ENCODE assay signal across 8 mouse cellular contexts in genomic region chr5:147075103-147076025, GRCm38 (mm10). TPM values are rescaled to one million over a fixed set of nuclear protein-coding genes. Genes with fewer than 3 reads are reported as not detected.
DNase-seq lines count a peak whose midpoint lies in the region; ATAC-seq and TF ChIP-seq lines count a peak whose summit lies in the region.

No protein-coding gene starts in this region.

- H3K27me3 ChIP-seq in C2C12 (ENCODE audit: control insufficient read depth, insufficient read depth, insufficient read length): no peaks in the 10 kb centered on the region
- no peaks in the 10 kb centered on the region for H3K27me3 ChIP-seq in heart, embryonic 12.5 days (replicated peaks)
- H3K27me3 ChIP-seq in midbrain, embryonic 10.5 days (ENCODE audit: low read depth, poor library complexity, severe bottlenecking): peaks cover 8% of the 10 kb centered on the region

- H3K9ac ChIP-seq in heart, embryonic 12.5 days: peak overlapping the region; percentile 89

- WGBS in heart, embryonic 12.5 days: 13% methylated on average over 21 of the region's 21 CpGs
- 21% methylated on average over 21 of the region's 21 CpGs for WGBS in midbrain, embryonic 10.5 days

- ATAC-seq in heart, embryonic 12.5 days (ENCODE audit: insufficient number of reproducible peaks, low FRiP score): no peak

- peak overlapping the region; percentile 97 for H3K27ac ChIP-seq in heart, embryonic 12.5 days (ENCODE audit: poor library complexity, severe bottlenecking)
- peak overlapping the region; percentile 90 for H3K27ac ChIP-seq in midbrain, embryonic 10.5 days (replicated peaks)

- peaks cover 56% of the 10 kb centered on the region for H3K4me1 ChIP-seq in heart, embryonic 12.5 days (replicated peaks)
- peaks cover 30% of the 10 kb centered on the region for H3K4me1 ChIP-seq in midbrain, embryonic 10.5 days

- peak overlapping the region; percentile 78 for H3K4me2 ChIP-seq in heart, embryonic 12.5 days

- peaks cover 61% of the 10 kb centered on the region for H3K79me2 ChIP-seq in C2C12 (ENCODE audit: control insufficient read depth, insufficient read depth)

- peak overlapping the region; percentile 82 for H3K4me3 ChIP-seq in C2C12 (ENCODE audit: insufficient read depth, poor library complexity, severe bottlenecking)
- peak overlapping the region; percentile 97 for H3K4me3 ChIP-seq in heart, embryonic 12.5 days
- peak overlapping the region; percentile 90 for H3K4me3 ChIP-seq in midbrain, embryonic 10.5 days

- no peaks in the 10 kb centered on the region for H3K9me3 ChIP-seq in heart, embryonic 12.5 days (replicated peaks)
- H3K9me3 ChIP-seq in midbrain, embryonic 10.5 days (replicated peaks): no peaks in the 10 kb centered on the region

- peaks cover 16% of the 10 kb centered on the region for H3K36me3 ChIP-seq in C2C12 (ENCODE audit: control insufficient read depth, insufficient read depth)
- H3K36me3 ChIP-seq in heart, embryonic 12.5 days: peaks cover 9% of the 10 kb centered on the region; the same call in 1 of the 2 replicates
- peaks cover 18% of the 10 kb centered on the region for H3K36me3 ChIP-seq in midbrain, embryonic 10.5 days

- peak; percentile 37 for DNase-seq in NIH3T3 (ENCODE audit: low read depth)
- DNase-seq in kidney, postnatal 14 days: peak; percentile 71
- DNase-seq in midbrain, embryonic 10.5 days (ENCODE audit: low spot score): no peak
- DNase-seq in right cerebral cortex, postnatal 14 days: no peak
- DNase-seq in thymus, postnatal 4 days: no peak
- no peak for DNase-seq in thymus, postnatal 25 days

- no peak for TF ChIP-seq CTCF in C2C12 (IDR thresholded peaks at IDR 0.05; ENCODE audit: control insufficient read depth, insufficient read depth, insufficient read length)

- H3K79me3 ChIP-seq in C2C12 (ENCODE audit: low read depth): peaks cover 33% of the 10 kb centered on the region

- H3ac ChIP-seq in C2C12 (ENCODE audit: control insufficient read depth, insufficient read length, low read depth): no peak overlapping the region

TF ChIP-seq in C2C12, 6 proteins besides CTCF, POLR2A, EP300 and RAD21:
- TF ChIP-seq FOSL1 (IDR thresholded peaks at IDR 0.05; ENCODE audit: insufficient read depth, low read length, poor library complexity, severe bottlenecking) (no peak), MYOD1 (IDR thresholded peaks at IDR 0.05; ENCODE audit: control insufficient read depth, insufficient read length, low read depth) (no peak), MAX (IDR thresholded peaks at IDR 0.05) (no peak), USF1 (IDR thresholded peaks at IDR 0.05; ENCODE audit: low read depth) (no peak), CEBPB (IDR thresholded peaks at IDR 0.05; ENCODE audit: low read depth) (no peak), MYOG (IDR thresholded peaks at IDR 0.05; ENCODE audit: control insufficient read depth, extremely low read depth, insufficient read length) (no peak)

RNA-seq across cellular contexts. Expression of gene Lnx2, which starts 1.0 kb away (rescaled TPM):
- polyA plus RNA-seq in C2C12 (2012; fragmentation: generic; extraction: Trizol): 3.7 TPM
- 14.0 and 14.3 TPM in 2 replicates for polyA plus RNA-seq in heart, embryonic 12.5 days (2016; fragmentation: Nextera tagmentation; extraction: Ambion mirVana)
- 7.6 and 7.7 TPM in 2 replicates for polyA plus RNA-seq in midbrain, embryonic 10.5 days (2016; fragmentation: Nextera tagmentation; extraction: Ambion mirVana)

RNA-seq across cellular contexts. Expression of gene Polr1d, which starts 1.5 kb away (rescaled TPM):
- 115 TPM for polyA plus RNA-seq in C2C12 (2012; fragmentation: generic; extraction: Trizol)
- polyA plus RNA-seq in heart, embryonic 12.5 days (2016; fragmentation: Nextera tagmentation; extraction: Ambion mirVana): 91.3 and 94.0 TPM in 2 replicates
- 113 and 130 TPM in 2 replicates for polyA plus RNA-seq in midbrain, embryonic 10.5 days (2016; fragmentation: Nextera tagmentation; extraction: Ambion mirVana)

Comparison
In these comparisons a context has a peak if more than half of its experiments do, and no peak if none do; other contexts are left out.
1. DNase-seq: peak in NIH3T3 (single experiment) and kidney, postnatal 14 days (single experiment); none in midbrain, embryonic 10.5 days (single experiment), right cerebral cortex, postnatal 14 days (single experiment), thymus, postnatal 4 days (single experiment) and thymus, postnatal 25 days (single experiment).
2. Peak in every context shown above with its lines, with median percentiles within 50 percentile points of each other: H3K4me3 ChIP-seq.